Mouse (Mus musculus) embryonic facial prominence, embryonic 14.5 days (tissue): ENCODE measurements at regions not wholly inside any gene's neighbourhood (a gene's known extent, or its start where the extent isn't known, plus 50 kb on each side); places are given as distances from the start of the nearest gene placed in this dataset.

Experiments used
- ATAC-seq: fragments of 200-750 bp; cut with Nextera tagmentation; 2 replicates; pipeline ENCODE4 v1.8.0; 2017; ENCODE audit warnings: low read depth, moderate number of reproducible peaks, moderate TSS enrichment
- DNase-seq: peaks from one replicate; pipeline ENCODE4 v3.0.0-alpha.2; 2015; ENCODE audit warnings: low spot score
- H3K27ac ChIP-seq: fragments of 300-500 bp; sonication (generic); replicated peaks from 2 replicates; pipeline ENCODE4 v1.5.1; 2014; ENCODE audit warnings: low read depth, mild to moderate bottlenecking, low read length, moderate library complexity
- H3K27me3 ChIP-seq: fragments of 300-500 bp; sonication (generic); replicated peaks from 2 replicates; pipeline ENCODE4 v1.6.1; 2014; ENCODE audit warnings: low read length; ENCODE audit not compliant: control insufficient read depth, insufficient read depth
- H3K36me3 ChIP-seq: fragments of 300-500 bp; sonication (generic); 2 replicates; pipeline ENCODE4 v1.6.1; 2014; ENCODE audit warnings: low read length, mixed read lengths; ENCODE audit not compliant: control insufficient read depth, insufficient read depth
- H3K4me1 ChIP-seq: fragments of 300-500 bp; sonication (generic); 2 replicates; pipeline ENCODE4 v1.6.1; 2014; ENCODE audit warnings: antibody characterized with exemption, low read length; ENCODE audit not compliant: control insufficient read depth, insufficient read depth
- H3K4me2 ChIP-seq: fragments of 300-500 bp; sonication (generic); 2 replicates; pipeline ENCODE4 v1.6.1; 2014; ENCODE audit warnings: low read depth, mild to moderate bottlenecking, low read length, moderate library complexity, mixed read lengths
- H3K4me3 ChIP-seq: fragments of 300-500 bp; sonication (generic); 2 replicates; pipeline ENCODE4 v1.5.1; 2014; ENCODE audit warnings: low read depth, mild to moderate bottlenecking, low read length
- H3K9ac ChIP-seq: fragments of 300-500 bp; sonication (generic); 2 replicates; pipeline ENCODE4 v1.6.1; 2014; ENCODE audit warnings: low read depth, mild to moderate bottlenecking, low read length, moderate library complexity, mixed read lengths
- H3K9me3 ChIP-seq: fragments of 300-500 bp; sonication (generic); 2 replicates; pipeline ENCODE4 v1.6.1; 2016; ENCODE audit warnings: low read length; ENCODE audit not compliant: control insufficient read depth
- WGBS: fragments of 180-500 bp; shearing (Covaris S2); extraction: QIAGEN DNeasy Blood & Tissue Kit; methylation state at CpG from one replicate; pipeline ENCODE4 v1.1.7; 2014; 5-methylcytosine and 5-hydroxymethylcytosine counted together

DNA sequence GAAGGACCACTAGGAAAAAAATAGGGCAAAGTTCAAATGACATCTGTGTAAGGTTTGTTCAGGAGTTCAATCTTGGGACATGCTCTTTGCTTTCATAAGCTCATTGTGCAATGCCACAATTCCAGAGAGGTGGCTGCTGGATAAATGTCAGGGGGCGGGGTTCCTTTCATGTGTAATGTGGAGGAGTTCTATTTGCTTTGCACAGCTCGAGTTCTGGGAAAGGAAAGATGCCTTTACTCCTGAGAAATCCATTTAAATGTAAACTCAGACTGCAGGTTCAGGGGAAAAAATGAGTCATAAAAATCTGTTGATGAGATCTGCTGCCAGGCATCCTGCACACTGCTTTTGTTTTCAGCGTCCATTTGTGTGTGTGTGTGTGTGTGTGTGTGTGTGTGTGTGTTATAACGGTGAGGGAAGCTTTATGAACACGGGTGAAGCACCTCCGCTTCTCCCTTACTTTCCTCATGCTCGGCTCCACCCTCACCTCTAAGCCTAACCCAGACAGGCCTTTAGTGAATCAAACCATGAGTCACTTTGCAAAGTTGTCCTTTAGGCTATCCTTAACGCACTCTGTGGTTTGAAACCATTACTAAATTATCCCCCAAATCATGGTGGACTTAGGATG lies 99.9 kb upstream of the Acsl4 start:
- Histone ChIP-seq H3K4me3 (no peak overlapping the region), H3K27ac (no peak overlapping the region), H3K4me1 (no peaks in the 10 kb centered on the region), H3K27me3 (peaks cover 3% of the 10 kb centered on the region), H3K4me2 (no peak overlapping the region), H3K36me3 (no peaks in the 10 kb centered on the region), H3K9ac (no peak overlapping the region), H3K9me3 (no peaks in the 10 kb centered on the region)
- ATAC-seq (no peak), DNase-seq (peak; percentile 17)
- WGBS: 71% methylated on average over 8 of the region's 8 CpGs

DNA sequence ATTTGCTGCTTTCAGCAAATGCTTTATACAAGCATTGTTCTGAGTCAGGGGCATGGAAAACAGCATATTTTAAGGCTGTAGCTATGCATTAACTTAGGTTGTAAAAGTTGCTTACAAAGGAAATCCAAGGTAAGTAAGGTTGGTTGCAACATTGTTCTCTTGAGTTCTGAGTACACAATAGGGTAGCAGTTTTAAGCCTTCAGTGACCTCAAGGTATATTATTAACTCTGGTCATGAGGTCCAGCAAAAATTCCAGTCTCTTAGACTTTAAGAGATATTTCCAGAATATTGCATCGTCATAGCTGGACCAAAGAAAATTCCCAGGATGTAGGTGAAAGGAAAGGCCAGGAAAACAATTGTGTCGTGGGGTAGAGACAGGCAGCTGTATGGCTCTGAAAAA lies 110.8 kb upstream of the Acsl4 start:
- Histone ChIP-seq H3K36me3 (no peaks in the 10 kb centered on the region), H3K4me2 (no peak overlapping the region), H3K27ac (no peak overlapping the region), H3K9me3 (no peaks in the 10 kb centered on the region), H3K9ac (no peak overlapping the region), H3K4me3 (no peak overlapping the region), H3K4me1 (no peaks in the 10 kb centered on the region), H3K27me3 (peaks cover under 1% of the 10 kb centered on the region; the same call in 1 of the 2 replicates)
- WGBS: 76% methylated on average over 2 of the region's 2 CpGs
- DNase-seq: no peak
- no peak for ATAC-seq

DNA sequence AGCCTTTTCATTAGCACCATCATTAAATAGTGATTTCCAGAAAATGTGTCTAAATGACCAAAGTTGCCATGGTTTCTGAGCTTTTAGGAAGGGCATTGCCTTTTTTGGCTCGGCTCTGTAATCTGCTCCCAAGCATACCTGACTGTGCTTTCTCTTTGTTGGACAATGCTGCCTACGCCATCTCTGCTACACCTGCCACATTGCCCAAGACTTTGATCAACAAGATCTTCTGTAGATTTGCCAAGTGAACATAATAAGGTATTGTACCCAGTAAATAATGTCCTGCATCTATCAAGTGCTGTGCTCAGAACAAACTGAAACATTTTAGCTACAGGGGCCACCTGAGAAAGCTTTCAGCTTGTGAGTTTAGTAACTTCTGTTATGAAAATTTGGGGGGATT lies 114.6 kb upstream of the Acsl4 start:
- no peak overlapping the region for H3K9ac ChIP-seq
- 77% methylated on average over 2 of the region's 2 CpGs for WGBS
- no peaks in the 10 kb centered on the region for H3K9me3 ChIP-seq
- no peak overlapping the region for H3K4me2 ChIP-seq
- no peak overlapping the region for H3K27ac ChIP-seq
- H3K4me3 ChIP-seq: no peak overlapping the region
- H3K27me3 ChIP-seq: peaks cover 4% of the 10 kb centered on the region; the same call in 1 of the 2 replicates
- ATAC-seq (no peak), DNase-seq (no peak)
- no peaks in the 10 kb centered on the region for H3K4me1 ChIP-seq
- H3K36me3 ChIP-seq: no peaks in the 10 kb centered on the region

DNA sequence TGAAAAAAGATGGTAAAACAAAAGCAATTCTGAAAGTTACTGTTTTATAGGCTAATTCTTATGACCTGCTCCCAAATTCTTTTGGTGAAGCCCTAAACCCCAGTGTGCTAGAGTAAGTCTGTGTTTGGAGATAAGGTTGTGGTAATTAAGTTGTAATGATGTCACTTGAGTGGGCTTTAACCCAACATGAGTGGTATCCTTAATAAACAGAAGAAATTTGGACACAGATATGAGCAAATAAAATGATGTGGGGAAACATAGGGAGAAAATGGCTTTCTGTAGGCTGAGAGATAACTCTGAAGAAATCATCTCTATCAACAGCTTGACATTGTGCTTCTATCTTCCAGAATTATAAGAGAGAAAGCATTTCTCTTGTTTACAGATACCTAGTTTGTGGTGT lies 117.1 kb upstream of the Acsl4 start:
- no peak overlapping the region for H3K4me3 ChIP-seq
- no peaks in the 10 kb centered on the region for H3K36me3 ChIP-seq
- no peaks in the 10 kb centered on the region for H3K9me3 ChIP-seq
- no peak overlapping the region for H3K4me2 ChIP-seq
- no peak overlapping the region for H3K9ac ChIP-seq
- DNase-seq: no peak
- ATAC-seq: no peak
- no peaks in the 10 kb centered on the region for H3K4me1 ChIP-seq
- H3K27ac ChIP-seq: no peak overlapping the region
- peaks cover 4% of the 10 kb centered on the region; the same call in 1 of the 2 replicates for H3K27me3 ChIP-seq

DNA sequence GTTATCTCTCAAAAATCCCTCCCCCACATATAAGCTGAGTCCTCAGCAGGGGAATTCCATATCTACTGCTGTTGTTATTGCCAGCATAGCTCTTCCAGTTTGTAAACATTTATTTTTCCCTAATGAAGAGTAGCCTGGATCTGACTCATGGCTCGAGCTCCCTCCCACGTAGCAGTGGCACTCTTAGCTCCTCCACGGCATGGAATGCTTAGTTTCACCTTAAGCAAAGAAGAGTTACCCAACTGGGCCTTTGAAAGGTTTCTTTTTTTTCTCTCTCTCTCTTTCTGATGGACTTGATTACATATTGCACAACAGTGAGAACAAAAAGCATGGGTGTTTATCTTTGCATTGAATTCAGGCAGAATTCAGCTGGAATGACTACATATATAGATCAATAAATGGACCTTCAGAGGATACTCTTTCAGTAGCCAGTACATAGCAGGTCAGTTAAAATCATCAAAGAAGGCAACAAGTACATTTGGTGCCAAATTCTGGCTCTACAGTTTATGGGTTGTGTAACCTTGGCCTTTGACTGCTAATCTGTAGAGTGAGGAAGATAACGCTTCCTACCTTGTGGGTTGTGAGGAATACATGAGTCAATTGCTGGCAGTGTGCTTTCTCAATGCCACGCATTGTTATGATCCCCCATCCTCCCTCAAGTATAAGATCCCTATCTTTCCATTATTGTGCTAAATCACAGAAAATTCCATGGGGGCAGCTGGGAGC lies 126.2 kb upstream of the Acsl4 start:
- no peak for DNase-seq

DNA sequence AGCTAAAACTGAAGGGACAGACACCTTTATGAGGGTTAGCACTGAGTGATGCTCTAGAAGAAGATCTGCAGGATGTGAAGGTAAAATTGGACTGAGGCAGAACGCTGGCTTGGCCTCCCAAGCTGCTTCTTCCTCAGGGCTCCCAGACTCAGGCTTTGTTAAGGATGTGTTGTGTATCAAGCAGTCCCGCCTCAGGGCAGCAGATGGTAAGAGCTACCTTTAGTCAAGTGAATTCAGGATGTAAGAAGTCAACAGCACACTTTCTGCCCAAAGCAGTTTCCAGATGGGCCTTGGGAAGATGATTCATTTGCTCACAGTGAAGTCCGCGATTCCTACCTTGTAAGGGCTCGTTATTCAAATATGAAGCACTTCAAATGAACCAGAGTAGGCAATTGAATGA lies 126.9 kb upstream of the Acsl4 start:
- Histone ChIP-seq H3K4me3 (no peak overlapping the region), H3K27me3 (no peaks in the 10 kb centered on the region), H3K27ac (no peak overlapping the region), H3K4me2 (no peak overlapping the region), H3K36me3 (no peaks in the 10 kb centered on the region), H3K9ac (no peak overlapping the region), H3K9me3 (no peaks in the 10 kb centered on the region), H3K4me1 (no peaks in the 10 kb centered on the region)
- DNase-seq: no peak
- WGBS: 76% methylated on average over 5 of the region's 5 CpGs
- no peak for ATAC-seq

More for the DNA sequence above, 126.2 kb upstream of the Acsl4 start:
- Histone ChIP-seq H3K4me3 (no peak overlapping the region), H3K9ac (no peak overlapping the region), H3K4me2 (no peak overlapping the region), H3K27me3 (no peaks in the 10 kb centered on the region), H3K4me1 (no peaks in the 10 kb centered on the region), H3K36me3 (no peaks in the 10 kb centered on the region), H3K27ac (no peak overlapping the region), H3K9me3 (no peaks in the 10 kb centered on the region)
- ATAC-seq: no peak
- WGBS: 85% methylated on average over 5 of the region's 5 CpGs

DNA sequence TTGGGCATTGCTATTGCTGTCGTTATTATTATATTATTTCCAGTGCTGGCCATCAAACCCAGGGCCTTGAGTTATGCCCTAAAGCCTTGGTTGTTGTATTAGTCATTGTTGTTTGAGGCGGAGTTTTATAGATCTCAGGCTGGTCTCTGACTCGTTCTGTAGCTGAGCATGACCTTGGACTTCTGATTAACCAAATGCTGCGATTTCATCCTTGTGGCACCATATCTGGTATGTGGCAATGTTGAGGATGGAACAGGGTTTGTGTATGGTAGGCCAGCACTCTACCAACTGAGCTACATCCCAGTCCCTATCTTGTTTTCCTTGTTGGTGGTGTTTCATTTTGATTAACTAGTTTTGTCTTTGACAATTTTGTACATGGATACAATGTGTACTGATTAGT lies 130.7 kb upstream of the Acsl4 start:
- Histone ChIP-seq H3K27me3 (no peaks in the 10 kb centered on the region), H3K36me3 (no peaks in the 10 kb centered on the region), H3K4me1 (no peaks in the 10 kb centered on the region), H3K27ac (no peak overlapping the region), H3K9me3 (no peaks in the 10 kb centered on the region), H3K9ac (no peak overlapping the region), H3K4me2 (no peak overlapping the region), H3K4me3 (no peak overlapping the region)
- WGBS: 81% methylated on average over 4 of the region's 4 CpGs
- no peak for ATAC-seq
- DNase-seq: no peak

DNA sequence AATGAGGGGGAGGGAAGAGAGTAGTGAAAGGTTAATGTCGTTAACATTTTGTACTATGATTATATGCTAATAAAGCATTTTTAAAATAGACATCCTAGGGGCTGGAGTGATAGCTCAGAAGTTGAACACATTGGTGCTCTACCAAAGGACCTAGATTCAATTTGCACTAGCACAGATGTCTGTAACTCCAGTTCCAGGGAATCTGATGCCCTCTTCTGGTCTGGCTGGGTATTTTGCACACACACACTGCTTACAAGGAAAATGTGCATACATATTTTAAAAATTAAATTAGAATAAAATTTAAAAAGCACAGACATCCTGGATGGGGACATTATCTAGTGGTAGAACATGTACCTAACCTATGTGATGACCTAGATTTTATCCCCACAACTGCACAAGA lies 136.6 kb upstream of the Acsl4 start:
- 21% methylated on average over 1 of the region's 1 CpGs for WGBS
- no peaks in the 10 kb centered on the region for H3K4me1 ChIP-seq
- H3K4me3 ChIP-seq: no peak overlapping the region
- DNase-seq (no peak), ATAC-seq (no peak)
- no peaks in the 10 kb centered on the region for H3K36me3 ChIP-seq
- 0 out of 2 replicates have a peak, but pooled peaks cover 2% of the 10 kb centered on the region for H3K27me3 ChIP-seq
- H3K27ac ChIP-seq: no peak overlapping the region
- no peaks in the 10 kb centered on the region for H3K9me3 ChIP-seq
- no peak overlapping the region for H3K9ac ChIP-seq
- no peak overlapping the region for H3K4me2 ChIP-seq

DNA sequence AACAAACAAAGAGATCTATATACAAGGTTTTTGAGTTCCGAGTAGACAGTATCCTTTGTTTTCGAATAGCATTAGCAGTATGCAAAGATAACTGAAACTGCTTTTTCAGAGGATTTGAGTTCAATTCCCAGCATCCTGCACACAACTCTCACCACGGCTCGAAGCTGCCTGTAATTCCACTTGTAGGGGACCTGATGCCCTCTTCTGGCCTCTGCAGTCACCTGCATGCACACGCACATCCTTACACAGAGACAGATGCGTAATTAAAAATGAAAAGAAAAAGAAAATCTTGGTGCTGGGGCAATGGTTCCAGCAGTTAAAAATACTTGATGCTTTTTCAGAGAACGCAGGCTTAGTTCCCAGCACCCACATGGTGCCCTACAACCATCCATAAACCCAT lies 139.6 kb upstream of the Acsl4 start:
- Histone ChIP-seq H3K9ac (no peak overlapping the region), H3K27ac (no peak overlapping the region), H3K4me1 (no peaks in the 10 kb centered on the region), H3K4me2 (no peak overlapping the region), H3K9me3 (no peaks in the 10 kb centered on the region), H3K27me3 (peaks cover 5% of the 10 kb centered on the region; the same call in 1 of the 2 replicates), H3K36me3 (no peaks in the 10 kb centered on the region), H3K4me3 (no peak overlapping the region)
- ATAC-seq (no peak), DNase-seq (no peak)
- WGBS: 50% methylated on average over 7 of the region's 7 CpGs
